Mouse (Mus musculus) kidney, embryonic 14.5 days (tissue): Measurements from ENCODE around the gene Usp6nl. TPM values are rescaled to one million over a fixed set of nuclear protein-coding genes. Genes with fewer than 3 reads are reported as not detected.
A peak's percentile ranks its signal among the peaks of the same experiment; 100 is the strongest.

ENCODE experiments used
- ATAC-seq: fragments of 200-750 bp; cut with Nextera tagmentation; 2 replicates; pipeline ENCODE4 v1.8.0; 2017; ENCODE audit warnings: moderate number of reproducible peaks, mild to moderate bottlenecking, moderate TSS enrichment, moderate library complexity; ENCODE audit not compliant: low FRiP score, low TSS enrichment
- H3K27ac ChIP-seq: fragments of 300-500 bp; sonication (generic); 2 replicates; pipeline ENCODE4 v1.5.1; 2014; ENCODE audit warnings: low read depth, mild to moderate bottlenecking, low read length, moderate library complexity, mixed read lengths
- H3K27me3 ChIP-seq: fragments of 300-500 bp; sonication (generic); 2 replicates; pipeline ENCODE4 v1.6.1; 2014; ENCODE audit warnings: mild to moderate bottlenecking, low read length; ENCODE audit not compliant: control insufficient read depth, insufficient read depth
- H3K36me3 ChIP-seq: fragments of 300-500 bp; sonication (generic); 2 replicates; pipeline ENCODE4 v1.6.1; 2014; ENCODE audit warnings: low read length, mixed read lengths; ENCODE audit not compliant: control insufficient read depth, insufficient read depth
- H3K4me1 ChIP-seq: fragments of 300-500 bp; sonication (generic); 2 replicates; pipeline ENCODE4 v1.6.1; 2014; ENCODE audit warnings: low read length, mixed read lengths; ENCODE audit not compliant: control insufficient read depth, insufficient read depth
- H3K4me2 ChIP-seq: fragments of 300-500 bp; sonication (generic); replicated peaks from 2 replicates; pipeline ENCODE4 v1.6.1; 2014; ENCODE audit warnings: low read depth, mild to moderate bottlenecking, low read length
- H3K4me3 ChIP-seq: fragments of 300-500 bp; sonication (generic); 2 replicates; pipeline ENCODE4 v1.5.1; 2014; ENCODE audit warnings: mild to moderate bottlenecking, low read length
- H3K9ac ChIP-seq: fragments of 300-500 bp; sonication (generic); 2 replicates; pipeline ENCODE4 v1.6.1; 2014; ENCODE audit warnings: low read depth, mild to moderate bottlenecking, low read length, moderate library complexity
- H3K9me3 ChIP-seq: fragments of 300-500 bp; sonication (generic); 2 replicates; pipeline ENCODE4 v1.6.1; 2016; ENCODE audit warnings: low read length; ENCODE audit not compliant: control insufficient read depth
- WGBS: fragments of 180-500 bp; shearing (Covaris S2); extraction: QIAGEN DNeasy Blood & Tissue Kit; methylation state at CpG from one replicate; pipeline ENCODE4 v1.1.7; 2014; 5-methylcytosine and 5-hydroxymethylcytosine counted together
- polyA plus RNA-seq: library from polyadenylated mRNA; unstranded; fragments of >200 nt; fragmentation: Nextera tagmentation; extraction: Ambion mirVana; gene quantifications from 2 replicates; pipeline ENCODE4 v1.2.1, GENCODE M21; 2014

Usp6nl gene
- polyA plus RNA-seq, 1 experiment from 2014 or later = 15.9 TPM

DNA sequence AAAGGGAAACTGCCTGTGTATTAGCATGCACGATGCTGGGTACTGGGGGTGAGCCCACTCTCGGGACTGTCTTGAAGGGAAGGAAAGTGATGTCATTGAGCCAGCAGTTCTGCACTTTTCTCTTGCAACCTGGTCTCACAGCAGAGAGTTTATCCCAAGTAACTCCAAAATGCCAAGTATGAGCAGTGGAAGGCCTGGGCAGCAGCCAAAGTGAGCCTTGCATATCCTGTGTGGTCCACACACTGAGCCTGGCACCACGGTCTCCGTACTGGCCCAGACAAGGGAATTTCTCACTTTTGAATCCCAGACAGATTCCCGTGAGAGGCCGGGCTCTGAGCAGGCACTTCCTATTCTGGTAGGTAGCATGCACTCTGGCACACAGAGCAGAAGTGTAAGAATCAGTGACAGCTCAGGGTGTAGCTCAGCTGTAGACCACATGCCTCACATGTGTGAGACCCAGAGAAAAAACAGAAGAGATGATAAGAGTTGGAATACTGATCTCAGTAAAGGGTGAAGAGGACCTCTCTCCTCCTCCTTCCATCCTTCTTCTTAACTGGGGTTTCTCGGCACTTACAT is 132.6 kb downstream of the Usp6nl start:
- H3K9me3 ChIP-seq = no peaks in the 10 kb centered on the region
- H3K9ac ChIP-seq = no peak overlapping the region
- no peaks in the 10 kb centered on the region for H3K36me3 ChIP-seq
- no peak overlapping the region for H3K4me2 ChIP-seq
- H3K4me1 ChIP-seq = no peaks in the 10 kb centered on the region
- H3K4me3 ChIP-seq = no peak overlapping the region
- no peak for ATAC-seq
- no peak overlapping the region for H3K27ac ChIP-seq
- 69% methylated on average over 7 of the region's 7 CpGs for WGBS
- H3K27me3 ChIP-seq = no peaks in the 10 kb centered on the region

DNA sequence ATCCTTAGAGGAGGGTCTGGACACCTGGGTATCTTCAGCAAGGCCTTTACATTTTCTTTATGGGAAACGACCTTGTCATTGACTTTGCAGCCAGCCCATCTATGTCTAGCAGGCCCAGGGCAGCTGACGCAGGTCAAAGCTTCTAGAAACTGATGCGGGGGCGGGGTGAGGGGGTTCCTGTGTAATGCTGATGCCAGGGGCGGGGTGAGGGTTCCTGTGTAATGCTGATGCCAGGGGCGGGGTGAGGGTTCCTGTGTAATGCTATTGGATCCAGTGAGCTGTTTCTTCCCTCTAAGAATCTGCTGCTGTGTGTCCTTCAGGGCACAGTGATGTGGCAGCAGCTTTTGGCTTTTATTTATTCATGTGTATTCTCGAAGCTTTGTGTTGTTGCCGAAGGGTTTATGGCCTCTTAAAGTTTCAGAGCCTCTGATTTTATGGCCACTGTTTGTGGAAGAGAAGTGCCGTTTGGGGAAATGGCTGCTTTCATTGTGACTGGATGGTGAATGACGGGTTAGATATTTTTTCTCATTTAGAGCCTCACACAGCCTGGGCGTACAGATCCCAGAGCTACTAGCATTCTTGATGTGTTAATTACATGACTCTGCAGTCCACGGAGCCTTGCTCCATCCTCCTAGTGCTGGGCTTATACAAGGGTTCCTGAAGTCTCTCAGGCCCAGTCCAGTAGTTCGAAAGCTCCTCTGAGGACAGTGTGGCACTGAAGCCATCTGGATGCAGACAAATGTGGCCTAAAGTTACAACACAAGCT is 137.0 kb downstream of the Usp6nl start:
- ATAC-seq = no peak
- 25% methylated on average over 13 of the region's 13 CpGs for WGBS
- no peak overlapping the region for H3K4me3 ChIP-seq
- no peaks in the 10 kb centered on the region for H3K9me3 ChIP-seq
- peaks cover under 1% of the 10 kb centered on the region; the same call in 1 of the 2 replicates for H3K4me1 ChIP-seq
- no peaks in the 10 kb centered on the region for H3K36me3 ChIP-seq
- no peak overlapping the region for H3K4me2 ChIP-seq
- H3K9ac ChIP-seq = no peak overlapping the region
- H3K27me3 ChIP-seq = no peaks in the 10 kb centered on the region
- H3K27ac ChIP-seq = no peak overlapping the region

DNA sequence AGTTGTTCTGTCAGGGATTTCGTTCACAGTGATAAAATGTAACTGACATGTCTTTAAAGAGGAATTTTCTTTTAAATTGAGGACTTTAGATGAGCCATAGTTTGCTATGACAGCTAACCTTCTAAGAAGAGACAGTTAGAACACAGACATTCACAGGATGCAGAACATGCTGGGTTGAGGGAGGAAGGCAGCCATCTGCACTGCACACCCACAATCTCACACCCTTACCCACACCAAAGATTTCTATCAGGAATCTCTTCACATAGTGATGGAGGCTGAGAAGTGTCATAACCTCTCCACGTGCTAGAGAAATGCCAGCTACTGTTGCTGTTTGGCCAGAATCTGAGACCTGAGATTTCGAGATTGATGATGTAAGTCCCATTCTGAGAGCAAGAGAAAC is 139.8 kb downstream of the Usp6nl start:
- Histone ChIP-seq H3K4me3 (no peak overlapping the region), H3K27me3 (no peaks in the 10 kb centered on the region), H3K27ac (no peak overlapping the region), H3K9ac (no peak overlapping the region), H3K36me3 (no peaks in the 10 kb centered on the region), H3K4me1 (peaks cover 7% of the 10 kb centered on the region; the same call in 1 of the 2 replicates), H3K4me2 (no peak overlapping the region), H3K9me3 (no peaks in the 10 kb centered on the region)
- no peak for ATAC-seq
- 91% methylated on average over 3 of the region's 3 CpGs for WGBS

DNA sequence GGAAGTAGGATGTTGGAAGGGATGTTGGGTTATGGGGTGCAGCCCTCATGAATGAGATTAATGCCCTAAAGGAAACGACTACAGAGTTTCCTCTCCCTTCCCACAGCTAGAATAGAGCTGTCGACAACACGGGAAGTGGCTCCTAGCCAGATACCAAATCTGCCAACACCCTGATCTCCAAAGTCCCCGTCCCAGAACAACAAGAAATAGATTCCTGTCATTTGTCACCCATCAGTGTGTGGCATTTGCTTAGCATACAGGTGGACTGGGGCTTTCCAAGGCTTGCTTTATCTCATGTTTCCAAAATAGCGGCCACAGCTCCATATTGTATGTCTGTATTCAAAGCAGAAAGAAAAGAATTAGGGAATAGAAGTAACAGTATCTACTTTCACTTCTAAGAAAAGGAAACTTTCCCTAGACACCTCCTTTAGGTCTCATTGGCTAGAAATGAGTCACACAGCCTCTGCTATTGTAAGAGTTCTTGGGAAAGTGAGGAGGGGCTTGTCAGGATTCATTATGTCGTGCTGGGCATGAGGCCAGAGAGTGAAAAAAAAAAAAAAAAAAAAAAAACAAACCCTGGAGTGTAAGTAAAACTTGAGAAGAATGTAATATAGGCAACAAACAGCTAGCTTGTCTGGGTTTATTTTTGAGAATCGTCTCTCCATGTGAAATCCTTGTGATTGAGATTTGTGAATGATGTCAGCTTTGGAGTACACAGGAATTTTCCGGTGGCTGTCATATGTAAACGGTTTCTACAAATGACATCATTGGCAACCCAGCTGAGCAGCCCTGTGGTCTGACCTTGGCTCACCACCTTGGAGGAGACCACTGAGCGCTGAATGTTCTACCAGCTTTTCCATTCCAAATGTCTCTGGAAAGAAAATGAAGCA is 141.6 kb downstream of the Usp6nl start:
- Histone ChIP-seq H3K27ac (peak overlapping the region; percentile 51; the same call in 1 of the 2 replicates), H3K9me3 (no peaks in the 10 kb centered on the region), H3K4me2 (no peak overlapping the region; the same call in 1 of the 2 replicates), H3K4me3 (no peak overlapping the region), H3K36me3 (no peaks in the 10 kb centered on the region), H3K4me1 (peaks cover 7% of the 10 kb centered on the region; the same call in 1 of the 2 replicates), H3K27me3 (no peaks in the 10 kb centered on the region), H3K9ac (no peak overlapping the region)
- ATAC-seq = peak; percentile 65; the same call in 1 of the 2 replicates
- 44% methylated on average over 10 of the region's 10 CpGs for WGBS

DNA sequence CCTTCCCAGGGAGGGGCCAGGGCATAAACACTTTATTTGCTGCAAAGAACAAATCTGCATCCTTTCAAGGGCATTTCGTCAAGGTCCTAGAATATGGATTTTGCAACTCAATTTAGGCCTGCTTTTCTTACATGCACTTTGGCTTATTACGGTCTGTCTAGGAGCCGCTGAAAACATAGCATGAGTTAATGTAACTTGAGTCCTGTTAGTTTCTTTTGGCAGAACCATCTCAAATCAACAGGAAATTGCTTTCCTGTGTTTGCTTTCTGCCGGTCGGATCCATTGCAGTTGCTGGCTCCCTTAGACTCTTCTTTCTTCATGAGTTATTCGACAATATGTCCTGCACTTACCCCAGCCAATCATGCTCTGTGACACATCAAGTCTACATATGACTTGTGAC is 143.9 kb downstream of the Usp6nl start:
- 51% methylated on average over 6 of the region's 6 CpGs for WGBS
- Histone ChIP-seq H3K4me3 (no peak overlapping the region), H3K27ac (no peak overlapping the region), H3K27me3 (no peaks in the 10 kb centered on the region), H3K4me2 (no peak overlapping the region), H3K9ac (no peak overlapping the region), H3K36me3 (no peaks in the 10 kb centered on the region), H3K4me1 (peaks cover 7% of the 10 kb centered on the region; the same call in 1 of the 2 replicates), H3K9me3 (no peaks in the 10 kb centered on the region)
- ATAC-seq = no peak

DNA sequence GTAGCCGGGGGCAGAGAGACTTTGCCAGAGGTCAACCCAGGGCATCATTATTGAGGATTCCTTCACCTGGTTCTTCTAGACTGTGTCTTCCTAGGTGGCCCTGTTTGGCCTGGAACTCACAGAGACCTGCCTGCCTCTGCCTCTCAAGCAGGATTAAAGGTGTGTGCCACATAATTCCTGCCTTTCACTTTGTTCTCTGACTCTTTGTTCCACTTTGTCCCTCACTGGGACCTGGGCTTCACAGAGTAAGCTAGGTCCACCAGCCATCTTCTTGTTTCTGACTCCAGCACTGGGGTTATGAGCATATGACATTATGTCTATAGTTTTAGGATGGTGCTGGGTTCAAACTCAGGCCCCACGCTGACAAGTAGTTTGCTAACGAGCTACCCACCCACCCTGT is 144.9 kb downstream of the Usp6nl start:
- H3K9ac ChIP-seq = no peak overlapping the region
- H3K4me1 ChIP-seq = peaks cover 7% of the 10 kb centered on the region; the same call in 1 of the 2 replicates
- no peaks in the 10 kb centered on the region for H3K36me3 ChIP-seq
- WGBS = 94% methylated on average over 3 of the region's 3 CpGs
- H3K27ac ChIP-seq = no peak overlapping the region
- no peaks in the 10 kb centered on the region for H3K27me3 ChIP-seq
- no peak overlapping the region for H3K4me3 ChIP-seq
- no peak overlapping the region for H3K4me2 ChIP-seq
- no peaks in the 10 kb centered on the region for H3K9me3 ChIP-seq
- ATAC-seq = no peak

DNA sequence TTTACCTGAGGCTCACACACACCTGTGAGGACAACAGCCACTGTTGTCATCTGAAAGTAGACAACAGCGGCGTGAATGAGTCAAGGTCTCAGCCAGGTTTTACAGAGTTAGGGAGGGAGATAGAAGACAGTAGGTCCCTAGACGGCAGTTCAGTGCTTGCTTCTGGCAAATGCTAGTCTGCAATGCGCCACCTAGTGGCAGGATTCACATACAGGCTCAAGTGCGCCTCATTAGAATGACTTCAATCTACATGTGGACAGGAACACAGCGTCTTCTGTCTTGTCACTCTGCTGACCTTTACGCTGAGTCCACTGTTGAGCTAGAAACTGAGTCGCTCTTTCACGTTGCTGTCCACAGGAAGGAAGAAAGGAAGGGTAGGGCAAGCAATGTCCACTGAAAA is 146.7 kb downstream of the Usp6nl start:
- H3K4me2 ChIP-seq = no peak overlapping the region
- no peaks in the 10 kb centered on the region for H3K36me3 ChIP-seq
- H3K9ac ChIP-seq = no peak overlapping the region
- 35% methylated on average over 9 of the region's 9 CpGs for WGBS
- no peak overlapping the region for H3K4me3 ChIP-seq
- ATAC-seq = peak; percentile 16; the same call in 1 of the 2 replicates
- no peak overlapping the region for H3K27ac ChIP-seq
- H3K27me3 ChIP-seq = no peaks in the 10 kb centered on the region
- no peaks in the 10 kb centered on the region for H3K9me3 ChIP-seq
- peaks cover 7% of the 10 kb centered on the region; the same call in 1 of the 2 replicates for H3K4me1 ChIP-seq

- Histone ChIP-seq H3K4me1 (no peaks in the 10 kb centered on the region), H3K36me3 (no peaks in the 10 kb centered on the region), H3K4me3 (no peak overlapping the region), H3K9me3 (no peaks in the 10 kb centered on the region), H3K9ac (no peak overlapping the region), H3K27me3 (no peaks in the 10 kb centered on the region), H3K4me2 (no peak overlapping the region), H3K27ac (no peak overlapping the region)
- WGBS = 58% methylated on average over 4 of the region's 4 CpGs
- ATAC-seq = no peak
Observed at GRCm38 (mm10) chr2:6471110-6471611, 148.7 kb downstream of the Usp6nl start.
